Mouse (Mus musculus) hindbrain, postnatal 0 days (tissue): Measurements from ENCODE around the gene Smc6. TPM values are rescaled to one million over a fixed set of nuclear protein-coding genes. Genes with fewer than 3 reads are reported as not detected.

Experiments used
- ATAC-seq: fragments of 200-750 bp; cut with Nextera tagmentation; 2 replicates; pipeline ENCODE4 v1.8.0; 2017; ENCODE audit warnings: mild to moderate bottlenecking, moderate TSS enrichment, moderate library complexity
- DNase-seq: peaks from one replicate; pipeline ENCODE4 v3.0.0-alpha.2; 2015; ENCODE audit warnings: low spot score
- H3K27ac ChIP-seq: fragments of 300-500 bp; sonication (generic); 2 replicates; pipeline ENCODE4 v1.5.1; 2014; ENCODE audit warnings: mild to moderate bottlenecking
- H3K27me3 ChIP-seq: fragments of 300-500 bp; sonication (generic); 2 replicates; pipeline ENCODE4 v1.6.1; 2014; ENCODE audit warnings: low read length, mixed read lengths; ENCODE audit not compliant: insufficient read depth
- H3K36me3 ChIP-seq: fragments of 300-500 bp; sonication (generic); 2 replicates; pipeline ENCODE4 v1.6.1; 2014; ENCODE audit warnings: low read length, mixed read lengths; ENCODE audit not compliant: insufficient read depth
- H3K4me1 ChIP-seq: fragments of 300-500 bp; sonication (generic); 2 replicates; pipeline ENCODE4 v1.6.1; 2014; ENCODE audit warnings: antibody characterized with exemption, low read length, mixed read lengths; ENCODE audit not compliant: insufficient read depth
- H3K4me2 ChIP-seq: fragments of 300-500 bp; sonication (generic); 2 replicates; pipeline ENCODE4 v1.6.1; 2014; ENCODE audit warnings: low read depth, mild to moderate bottlenecking, low read length, moderate library complexity, mixed read lengths
- H3K4me3 ChIP-seq: fragments of 300-500 bp; sonication (generic); 2 replicates; pipeline ENCODE4 v1.5.1; 2014; ENCODE audit warnings: low read length
- H3K9ac ChIP-seq: fragments of 300-500 bp; sonication (generic); replicated peaks from 2 replicates; pipeline ENCODE4 v1.6.1; 2014; ENCODE audit warnings: mild to moderate bottlenecking, low read length, moderate library complexity, mixed read lengths
- H3K9me3 ChIP-seq: fragments of 300-500 bp; sonication (generic); 2 replicates; pipeline ENCODE4 v1.6.1; 2016; ENCODE audit warnings: low read length, mixed read lengths
- CTCF ChIP-seq: IDR thresholded peaks from 2 replicates; pipeline ENCODE4 v1.5.1; 2016; ENCODE audit warnings: antibody characterized with exemption, control low read depth, low read depth
- WGBS: fragments of 180-500 bp; shearing (Covaris S2); extraction: QIAGEN DNeasy Blood & Tissue Kit; methylation state at CpG from one replicate; pipeline ENCODE4 v1.1.7; 2014; 5-methylcytosine and 5-hydroxymethylcytosine counted together
- polyA plus RNA-seq: library from polyadenylated mRNA; unstranded; fragments of >200 nt; fragmentation: Nextera tagmentation; extraction: Ambion mirVana; gene quantifications from 2 replicates; pipeline ENCODE4 v1.2.1, GENCODE M21; 2015
- total RNA-seq: library from RNA; depleted of rRNA; stranded (reverse); fragments of >200 nt; gene quantifications from 2 replicates; pipeline ENCODE4 v1.2.3, GENCODE M21; 2014

Gene Smc6
- total and polyA plus RNA-seq, 2 experiments from 2014 or later = 22.1 to 115 TPM

DNA sequence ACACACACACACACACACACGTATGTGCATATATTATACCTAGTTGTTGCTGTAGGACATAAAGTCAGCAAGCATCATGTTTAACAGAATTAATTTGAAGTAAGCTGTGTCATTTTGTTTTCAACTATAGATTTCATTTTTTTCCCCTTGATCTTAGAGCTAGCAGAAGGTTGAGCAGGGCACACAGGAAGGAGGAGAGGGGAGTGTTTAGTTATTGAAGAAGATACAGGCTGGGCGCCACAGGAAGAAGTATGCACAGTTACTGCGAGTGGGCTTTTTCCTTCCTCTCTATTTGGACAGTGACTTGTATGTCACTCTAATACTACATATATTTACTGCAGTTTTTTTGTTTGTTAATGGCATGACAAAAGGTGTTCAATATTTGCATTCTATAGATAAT is 14.2 kb downstream of the Smc6 start:
- no peak for TF ChIP-seq CTCF
- H3K27me3 ChIP-seq = no peaks in the 10 kb centered on the region
- WGBS = 90% methylated on average over 3 of the region's 3 CpGs
- H3K9me3 ChIP-seq = no peaks in the 10 kb centered on the region
- H3K4me1 ChIP-seq = no peaks in the 10 kb centered on the region
- peaks cover 35% of the 10 kb centered on the region for H3K36me3 ChIP-seq
- ATAC-seq (no peak), DNase-seq (no peak)
- no peak overlapping the region for H3K27ac ChIP-seq
- no peak overlapping the region for H3K9ac ChIP-seq
- H3K4me2 ChIP-seq = no peak overlapping the region
- H3K4me3 ChIP-seq = no peak overlapping the region

DNA sequence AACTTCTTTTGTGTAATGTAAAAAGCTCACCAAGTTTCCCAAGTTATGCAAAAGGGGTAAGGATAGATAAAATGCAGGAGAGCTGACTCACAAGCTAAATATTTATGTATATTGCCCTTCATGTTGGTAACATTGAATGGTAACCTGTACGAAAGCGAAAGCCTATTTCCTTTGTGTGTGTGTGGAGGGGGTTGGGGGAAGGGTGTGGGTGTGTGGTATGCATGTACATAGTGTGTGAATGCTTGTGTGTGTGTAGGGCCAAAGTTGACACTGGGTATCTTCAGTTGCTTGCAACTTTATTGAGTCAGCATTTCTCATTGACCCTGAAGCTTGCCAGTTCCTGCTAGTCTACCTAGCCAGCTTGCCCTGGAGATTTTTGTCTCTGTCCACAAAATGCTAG is 15.9 kb downstream of the Smc6 start:
- H3K36me3 ChIP-seq = peaks cover 39% of the 10 kb centered on the region
- H3K9ac ChIP-seq = no peak overlapping the region

DNA sequence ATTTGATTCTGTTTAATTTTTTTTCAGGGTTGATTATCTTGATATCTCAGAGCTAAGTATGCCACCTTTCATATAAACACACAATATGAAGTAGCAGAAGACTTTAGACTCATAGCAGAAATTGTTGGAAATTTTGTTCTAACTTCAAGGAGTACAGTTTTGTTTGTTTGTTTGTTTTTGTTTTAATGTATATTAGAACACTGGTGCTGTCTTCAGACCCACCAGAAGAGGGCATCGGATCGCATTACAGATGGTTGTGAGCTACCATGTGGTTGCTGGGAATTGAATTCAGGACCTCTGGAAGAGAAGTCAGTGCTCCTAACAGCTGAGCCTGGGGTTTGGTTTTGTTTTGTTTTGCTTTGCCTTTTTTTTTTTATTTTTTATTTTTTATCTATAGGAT is 20.7 kb downstream of the Smc6 start:
- Histone ChIP-seq H3K36me3 (peaks cover 37% of the 10 kb centered on the region), H3K9ac (no peak overlapping the region), H3K4me1 (no peaks in the 10 kb centered on the region), H3K27me3 (no peaks in the 10 kb centered on the region), H3K4me3 (no peak overlapping the region), H3K4me2 (no peak overlapping the region), H3K27ac (no peak overlapping the region), H3K9me3 (no peaks in the 10 kb centered on the region)
- 90% methylated on average over 2 of the region's 2 CpGs for WGBS
- no peak for ATAC-seq
- no peak for DNase-seq
- TF ChIP-seq CTCF = peak; percentile 8; the same call in 1 of the 2 replicates

More for the DNA sequence above, 15.9 kb downstream of the Smc6 start:
- no peak for TF ChIP-seq CTCF
- Histone ChIP-seq H3K27me3 (no peaks in the 10 kb centered on the region), H3K9me3 (no peaks in the 10 kb centered on the region), H3K4me3 (no peak overlapping the region), H3K27ac (no peak overlapping the region), H3K4me2 (no peak overlapping the region), H3K4me1 (no peaks in the 10 kb centered on the region)
- ATAC-seq = no peak
- DNase-seq = no peak
- WGBS = 96% methylated on average over 2 of the region's 2 CpGs

DNA sequence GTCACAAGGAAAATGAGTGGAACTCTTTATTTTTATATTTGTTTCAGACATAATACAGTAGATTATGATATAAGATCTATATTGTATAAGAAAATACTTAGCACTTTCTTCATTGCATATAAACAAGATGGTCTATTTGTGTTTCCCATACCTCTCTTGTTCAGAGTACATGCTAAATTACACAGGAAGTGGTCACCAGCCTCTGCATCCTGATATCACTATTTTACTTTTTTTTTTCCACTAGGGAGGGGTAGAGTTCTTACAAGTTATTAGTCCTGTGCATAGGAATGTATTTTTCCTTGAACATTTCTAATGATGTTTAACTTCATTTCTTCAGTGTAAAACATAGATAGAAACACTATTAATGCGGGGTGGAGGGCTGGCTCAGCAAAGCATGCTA is 35.2 kb downstream of the Smc6 start:
- DNase-seq = no peak
- Histone ChIP-seq H3K27ac (no peak overlapping the region), H3K4me3 (no peak overlapping the region), H3K4me1 (no peaks in the 10 kb centered on the region), H3K9ac (no peak overlapping the region), H3K36me3 (peaks cover 15% of the 10 kb centered on the region), H3K4me2 (no peak overlapping the region), H3K27me3 (no peaks in the 10 kb centered on the region), H3K9me3 (no peaks in the 10 kb centered on the region)
- ATAC-seq = no peak
- 96% methylated on average over 1 of the region's 1 CpGs for WGBS
- TF ChIP-seq CTCF = no peak

DNA sequence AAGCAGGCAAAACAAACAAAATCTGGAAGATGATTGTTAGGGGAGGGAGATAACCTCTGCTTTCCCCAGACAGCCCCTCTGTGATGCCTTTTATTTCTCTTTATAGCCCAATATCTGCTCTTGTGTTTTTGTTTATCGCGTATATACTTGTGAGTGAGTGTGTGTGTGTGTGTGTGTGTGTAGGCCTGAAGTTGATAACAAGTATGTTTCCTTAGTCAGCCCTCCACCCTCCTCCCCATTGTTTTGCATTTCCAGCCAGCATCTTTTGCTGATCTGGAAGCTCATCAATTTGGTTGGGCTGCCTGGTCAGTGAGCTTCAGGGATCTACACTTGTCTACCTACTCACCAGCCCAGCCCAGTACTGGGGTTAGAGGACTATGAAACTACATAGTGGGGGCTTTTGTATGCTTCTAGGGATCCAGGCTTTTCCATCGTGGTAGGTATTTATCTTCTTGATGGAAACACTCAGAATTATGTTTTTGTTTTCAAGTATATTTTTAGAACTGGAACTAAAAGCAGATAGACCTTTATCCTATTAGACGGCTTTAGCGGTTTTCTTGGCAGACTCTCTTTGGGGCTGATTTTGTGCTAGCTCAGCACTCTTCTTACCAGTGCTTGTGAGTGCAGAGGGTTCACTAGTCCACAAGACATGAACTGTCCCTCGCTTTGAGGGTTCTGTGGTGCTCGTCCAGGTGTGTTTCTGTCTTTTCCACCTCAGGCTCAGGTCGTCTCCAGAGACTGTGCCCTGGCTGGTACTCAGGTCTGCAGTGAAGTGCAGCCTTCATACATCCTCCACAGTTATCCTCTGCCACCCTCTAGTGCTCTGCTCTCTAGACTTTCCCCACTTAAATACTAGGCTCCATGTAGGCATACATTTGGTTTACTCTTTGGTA is 41.3 kb downstream of the Smc6 start:
- 87% methylated on average over 8 of the region's 8 CpGs for WGBS
- H3K27ac ChIP-seq = no peak overlapping the region
- TF ChIP-seq CTCF = no peak
- no peaks in the 10 kb centered on the region for H3K27me3 ChIP-seq
- H3K9me3 ChIP-seq = no peaks in the 10 kb centered on the region
- ATAC-seq (peak; percentile 27; the same call in 1 of the 2 replicates), DNase-seq (no peak)
- H3K36me3 ChIP-seq = peaks cover 21% of the 10 kb centered on the region
- H3K4me2 ChIP-seq = no peak overlapping the region
- no peak overlapping the region for H3K9ac ChIP-seq
- H3K4me1 ChIP-seq = no peaks in the 10 kb centered on the region
- no peak overlapping the region for H3K4me3 ChIP-seq

DNA sequence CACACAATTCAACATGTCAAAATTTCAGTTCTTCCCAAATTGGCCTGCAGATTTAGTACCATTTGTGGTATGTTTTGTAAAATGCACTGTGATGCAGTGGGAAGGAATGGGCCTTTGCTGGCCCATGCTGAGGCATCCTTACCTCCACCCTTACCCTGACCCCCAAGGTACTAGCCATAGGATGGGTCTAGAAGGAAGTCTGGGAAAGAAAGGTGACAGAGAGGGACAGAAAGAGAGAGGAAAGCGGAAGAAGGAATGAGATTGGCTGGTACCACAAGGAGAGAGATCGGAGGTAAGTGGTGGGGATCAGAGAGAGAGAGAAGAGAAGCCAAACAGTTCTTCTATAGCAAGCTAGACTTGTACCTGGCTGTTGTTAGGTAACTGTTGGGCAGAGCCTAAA is 45.4 kb downstream of the Smc6 start:
- H3K9ac ChIP-seq = no peak overlapping the region
- no peaks in the 10 kb centered on the region for H3K27me3 ChIP-seq
- H3K9me3 ChIP-seq = no peaks in the 10 kb centered on the region
- no peak overlapping the region for H3K27ac ChIP-seq
- WGBS = 98% methylated on average over 2 of the region's 2 CpGs
- no peak overlapping the region for H3K4me2 ChIP-seq
- no peak for ATAC-seq
- peaks cover 19% of the 10 kb centered on the region; the same call in 1 of the 2 replicates for H3K36me3 ChIP-seq
- DNase-seq = no peak
- no peak overlapping the region for H3K4me3 ChIP-seq
- TF ChIP-seq CTCF = no peak
- H3K4me1 ChIP-seq = no peaks in the 10 kb centered on the region

DNA sequence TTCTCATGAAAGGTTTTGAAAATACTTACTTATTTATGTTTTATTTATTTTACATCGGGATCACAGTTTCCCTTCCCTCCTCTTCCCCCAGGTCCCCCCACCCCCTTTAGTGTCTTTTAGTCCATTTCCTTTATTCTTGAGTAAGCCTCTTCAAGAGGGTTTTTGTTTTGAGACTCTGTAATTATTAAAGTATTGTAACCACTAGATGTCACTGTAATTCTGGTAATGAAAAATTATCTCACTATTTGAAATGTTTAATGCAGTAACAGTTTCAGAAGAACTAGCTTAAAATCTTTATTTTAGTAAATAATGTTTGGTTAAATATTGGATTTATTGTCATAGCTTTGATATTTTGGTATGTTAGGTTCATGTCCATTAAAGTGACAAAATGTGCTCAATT is 48.2 kb downstream of the Smc6 start:
- H3K4me3 ChIP-seq = no peak overlapping the region
- H3K27me3 ChIP-seq = no peaks in the 10 kb centered on the region
- no peaks in the 10 kb centered on the region for H3K9me3 ChIP-seq
- peaks cover 16% of the 10 kb centered on the region; the same call in 1 of the 2 replicates for H3K36me3 ChIP-seq
- DNase-seq (peak; percentile 53), ATAC-seq (no peak)
- no peak overlapping the region for H3K27ac ChIP-seq
- WGBS = 66% methylated on average over 1 of the region's 1 CpGs
- no peaks in the 10 kb centered on the region for H3K4me1 ChIP-seq
- H3K4me2 ChIP-seq = no peak overlapping the region
- TF ChIP-seq CTCF = peak; percentile 27
- H3K9ac ChIP-seq = no peak overlapping the region
